Mouse (Mus musculus) fibroblast of lung, adult 2 months (primary cell): ENCODE data around the gene Msi2.

Experiments
- DNase-seq: peaks from one replicate; pipeline ENCODE4 v3.0.0-alpha.2; 2011; ENCODE audit warnings: low read depth

Gene Msi2

GRCm38 (mm10) chr11:88309059-88309700 lies 409.1 kb downstream of the Msi2 start:
- DNase-seq = no peak

DNA sequence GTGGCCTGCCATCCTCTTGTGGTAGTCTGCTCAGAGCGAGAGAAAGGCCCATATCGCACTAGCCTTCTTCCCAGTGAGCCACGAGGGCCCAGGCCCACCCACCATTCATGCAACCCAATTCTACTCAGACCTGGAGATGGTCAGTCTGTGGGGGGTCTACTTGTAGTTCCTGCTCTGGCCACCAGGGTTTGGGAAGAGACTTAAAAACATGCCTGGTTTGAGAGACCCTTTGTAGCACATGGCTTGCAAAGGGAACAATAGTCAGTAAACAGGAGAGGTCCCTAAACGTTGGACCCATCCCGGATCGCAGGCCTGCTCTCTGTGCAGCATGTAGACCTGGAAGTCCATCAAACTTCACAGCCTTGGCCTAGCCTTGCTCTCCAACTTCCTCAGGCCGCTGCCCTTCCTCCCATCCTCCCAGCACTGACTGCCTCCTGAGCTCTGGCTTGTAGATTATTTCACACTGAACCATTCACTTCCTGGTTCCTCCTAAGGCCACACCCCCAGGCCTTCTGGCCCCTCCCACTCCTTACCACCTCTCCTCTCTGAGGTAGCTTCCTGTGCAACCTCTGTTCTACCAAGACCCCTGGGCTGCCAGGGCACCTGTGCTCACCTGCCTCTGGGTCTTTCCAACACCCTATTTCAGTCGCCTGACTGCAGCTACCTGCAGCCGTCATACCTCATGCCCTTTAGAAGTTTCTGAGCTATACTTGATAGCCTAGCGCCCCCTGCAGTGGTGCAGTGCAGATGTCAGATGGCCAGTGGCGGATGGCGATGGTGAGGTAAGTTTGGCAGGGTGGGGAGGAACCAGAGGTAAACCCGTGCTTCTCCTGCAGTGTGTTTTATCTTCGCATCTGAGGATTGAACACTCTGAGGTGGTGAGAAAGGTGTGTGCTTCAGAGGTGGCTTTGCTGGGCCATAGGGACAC lies 410.4 kb downstream of the Msi2 start:
- no peak for DNase-seq

DNA sequence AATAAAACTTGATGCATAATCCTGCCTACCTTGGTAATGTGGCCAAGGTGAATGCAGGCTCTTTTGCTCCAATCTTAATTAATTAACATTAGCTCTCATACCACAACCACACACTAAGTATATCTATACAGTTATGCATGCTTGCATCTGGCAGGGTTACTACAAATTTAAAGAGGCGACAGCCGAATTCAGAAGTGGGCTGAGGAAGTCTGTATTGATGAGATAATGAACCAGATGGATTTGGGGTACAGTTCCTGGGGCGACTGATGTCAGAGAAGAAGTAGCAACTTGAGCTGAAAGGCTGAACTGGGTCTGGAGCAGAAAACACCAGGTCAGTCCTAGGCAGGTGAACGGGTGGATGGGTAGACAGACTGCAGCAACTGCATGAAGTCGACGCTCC lies 412.6 kb downstream of the Msi2 start:
- no peak for DNase-seq

DNA sequence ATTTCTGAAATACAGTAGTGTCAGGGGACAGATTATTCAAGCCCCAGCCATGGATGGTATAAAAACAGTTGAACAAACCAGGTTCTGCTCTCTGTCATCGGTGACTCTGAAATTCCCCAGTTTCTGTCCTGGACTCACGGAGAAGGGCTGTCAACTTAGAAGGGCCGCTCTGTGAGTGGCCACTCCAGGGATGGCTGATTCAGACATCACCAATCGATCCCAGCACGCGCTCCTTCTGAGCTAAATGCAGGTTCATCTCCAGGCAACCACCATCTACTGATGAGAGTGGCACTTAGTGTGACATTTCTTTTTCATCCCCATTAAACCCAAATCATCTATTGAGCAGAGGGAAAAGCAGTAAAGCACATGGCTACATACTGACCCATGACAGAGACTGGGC lies 416.7 kb downstream of the Msi2 start:
- no peak for DNase-seq

DNA sequence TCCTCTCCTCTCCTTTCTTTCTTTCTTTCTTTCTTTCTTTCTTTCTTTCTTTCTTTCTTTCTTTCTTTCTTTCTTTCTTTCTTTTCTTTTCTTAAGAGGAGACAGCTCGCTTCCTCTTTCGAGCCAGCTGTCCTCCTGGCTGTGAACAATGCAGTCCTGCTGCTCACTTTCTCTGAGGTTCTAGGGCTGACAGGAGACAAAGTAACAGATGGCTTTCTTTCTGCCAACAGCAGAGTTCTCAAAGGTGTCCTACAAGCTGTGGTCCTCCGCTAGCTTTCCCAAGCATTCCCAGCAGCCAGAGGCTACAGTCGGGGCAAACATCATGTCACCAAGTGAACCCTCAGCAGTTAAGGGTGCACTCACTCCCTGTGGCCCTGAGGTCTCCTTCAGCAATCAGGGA lies 419.0 kb downstream of the Msi2 start:
- DNase-seq = no peak

- no peak for DNase-seq
These were observed 420.8 kb downstream of the Msi2 start for GRCm38 (mm10) chr11:88297526-88297925.

DNA sequence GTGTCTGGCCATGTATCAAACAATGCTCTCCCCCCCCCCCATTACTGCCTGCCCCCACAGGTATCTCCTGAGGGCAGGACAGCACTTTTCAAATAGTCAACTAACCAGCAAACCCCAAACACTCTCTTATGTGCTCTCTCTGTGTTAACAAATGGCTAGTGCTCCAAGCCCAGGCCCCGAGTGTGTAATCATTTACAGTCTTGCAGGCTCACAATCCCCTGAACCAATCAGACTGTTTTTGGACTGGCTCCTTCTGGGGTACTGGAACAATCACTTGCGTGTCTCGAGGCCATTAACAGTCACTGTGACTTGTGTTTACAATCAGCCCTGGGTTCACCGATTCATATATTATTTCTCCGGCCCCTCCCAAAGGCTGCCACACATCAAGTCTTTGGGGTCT lies 423.0 kb downstream of the Msi2 start:
- DNase-seq = no peak

DNA sequence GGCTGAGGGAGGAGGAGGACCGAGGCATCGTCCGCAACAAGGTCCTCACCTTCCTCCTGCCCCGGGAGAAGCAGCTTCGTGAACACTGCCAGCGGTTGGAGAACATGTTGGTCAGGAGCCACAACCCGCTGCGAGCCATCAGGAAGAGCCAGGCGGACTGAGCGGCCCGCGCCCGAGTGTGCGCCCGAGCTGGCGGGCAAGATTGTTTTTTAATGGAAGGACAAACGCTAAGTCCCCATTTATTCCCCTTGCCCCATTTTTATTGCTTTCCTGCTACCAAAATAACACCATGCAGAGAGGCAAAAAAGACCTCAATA lies 424.0 kb downstream of the Msi2 start:
- DNase-seq = no peak

- DNase-seq = no peak
These were observed 424.5 kb downstream of the Msi2 start, which contains the start of gene Ccdc182 for GRCm38 (mm10) chr11:88293631-88294393. Ccdc182 (plus strand) TSS chr11:88294058.

- no peak for DNase-seq
These were observed 426.6 kb downstream of the Msi2 start for GRCm38 (mm10) chr11:88291688-88292087.

DNA sequence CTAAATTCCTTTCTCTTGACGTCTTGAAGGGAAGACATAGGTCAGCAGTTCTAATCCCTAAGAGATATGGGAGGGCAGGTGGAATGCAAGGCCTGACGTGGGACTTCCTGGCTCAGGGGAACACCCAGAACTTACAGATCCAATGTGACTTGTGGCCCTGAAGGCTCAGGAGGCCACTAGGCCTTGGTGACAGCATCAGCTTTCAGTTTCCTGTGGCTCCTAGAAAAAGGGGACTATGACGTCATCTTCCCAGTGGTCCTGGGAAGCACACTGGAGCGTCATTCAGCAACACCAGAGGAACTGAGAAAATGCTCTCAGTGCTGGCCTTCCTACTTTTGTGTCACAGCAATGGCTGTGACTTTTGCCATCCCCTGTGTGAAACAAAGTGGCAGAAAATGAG lies 427.1 kb downstream of the Msi2 start:
- no peak for DNase-seq
